Mouse (Mus musculus): Measurements from ENCODE around the gene Cntnap2.
"Not testable (repeated sequence)": the region's sequence is repeated elsewhere in the genome, so short reads cannot be mapped to it uniquely, and the experiment has no call there.

The Cntnap2 gene

GRCm38 (mm10) chr6:46263171-46263570, 1204.0 kb downstream of the Cntnap2 start:
- no peak for DNase-seq (ENCODE audit: low read depth)

GRCm38 (mm10) chr6:46346946-46347345, 1287.8 kb downstream of the Cntnap2 start:
- DNase-seq (ENCODE audit: low read depth) = no peak

- no peak for DNase-seq (ENCODE audit: low read depth)
Measured at GRCm38 (mm10) chr6:46361091-46361490, 1301.9 kb downstream of the Cntnap2 start.

- DNase-seq (ENCODE audit: low read depth) = no peak
Measured at GRCm38 (mm10) chr6:46362156-46362555, 1303.0 kb downstream of the Cntnap2 start.

GRCm38 (mm10) chr6:46398725-46399589, 1339.8 kb downstream of the Cntnap2 start:
- no peak for DNase-seq (ENCODE audit: low read depth)

- DNase-seq (ENCODE audit: low read depth) = no peak
Measured at GRCm38 (mm10) chr6:46414154-46414553, 1355.0 kb downstream of the Cntnap2 start.

GRCm38 (mm10) chr6:46414562-46414961, 1355.4 kb downstream of the Cntnap2 start:
- DNase-seq (ENCODE audit: low read depth) = no peak

- no peak for DNase-seq (ENCODE audit: low read depth)
Measured at GRCm38 (mm10) chr6:46419827-46420226, 1360.7 kb downstream of the Cntnap2 start.

- DNase-seq (ENCODE audit: low read depth) = no peak
Measured at GRCm38 (mm10) chr6:46420349-46420748, 1361.2 kb downstream of the Cntnap2 start.

- no peak for DNase-seq (ENCODE audit: low read depth)
Measured at GRCm38 (mm10) chr6:46428231-46428630, 1369.1 kb downstream of the Cntnap2 start.

- DNase-seq (ENCODE audit: low read depth) = no peak
Measured at GRCm38 (mm10) chr6:46450917-46451638, 1391.9 kb downstream of the Cntnap2 start.

GRCm38 (mm10) chr6:46472683-46473082, 1413.5 kb downstream of the Cntnap2 start:
- DNase-seq (ENCODE audit: low read depth) = no peak

- DNase-seq (ENCODE audit: low read depth) = no peak
Measured at GRCm38 (mm10) chr6:46484392-46484791, 1425.2 kb downstream of the Cntnap2 start.

GRCm38 (mm10) chr6:46502786-46503185, 1443.6 kb downstream of the Cntnap2 start:
- DNase-seq (ENCODE audit: low read depth) = no peak

GRCm38 (mm10) chr6:46512841-46513240, 1453.7 kb downstream of the Cntnap2 start:
- DNase-seq (ENCODE audit: low read depth) = no peak

- DNase-seq (ENCODE audit: low read depth) = not testable (repeated sequence)
Measured at GRCm38 (mm10) chr6:46537586-46537985, 1478.4 kb downstream of the Cntnap2 start.

GRCm38 (mm10) chr6:46563470-46563869, 1504.3 kb downstream of the Cntnap2 start:
- DNase-seq (ENCODE audit: low read depth) = no peak

GRCm38 (mm10) chr6:46575055-46575454, 1515.9 kb downstream of the Cntnap2 start:
- DNase-seq (ENCODE audit: low read depth) = no peak

GRCm38 (mm10) chr6:46612365-46612764, 1553.2 kb downstream of the Cntnap2 start:
- no peak for DNase-seq (ENCODE audit: low read depth)

- DNase-seq (ENCODE audit: low read depth) = no peak
Measured at GRCm38 (mm10) chr6:46612872-46613271, 1553.7 kb downstream of the Cntnap2 start.

GRCm38 (mm10) chr6:46669018-46669417, 1609.9 kb downstream of the Cntnap2 start:
- DNase-seq (ENCODE audit: low read depth) = no peak

GRCm38 (mm10) chr6:46675081-46675480, 1615.9 kb downstream of the Cntnap2 start:
- no peak for DNase-seq (ENCODE audit: low read depth)

GRCm38 (mm10) chr6:46675621-46676020, 1616.5 kb downstream of the Cntnap2 start:
- DNase-seq (ENCODE audit: low read depth) = no peak

Measured in fibroblast of lung, adult 2 months (primary cell).